In genomic region chr9:87865236-87865635, GRCm38 (mm10) we compare ENCODE assay signal across 17 mouse cellular contexts.
"Had no signal": no experiment of that assay in that cellular context is flagged by ENCODE, and none has a peak within 500 bp of the region (broad histone marks: within the 10 kb centered on the region; RNA-seq: fewer than 3 reads in every experiment).

No protein-coding gene starts in this region.

- H3K27me3 ChIP-seq: kidney, embryonic 15.5 days; liver, embryonic 13.5 days; lung, embryonic 15.5 days; megakaryocyte, embryonic 14.5 days; midbrain, embryonic 15.5 days; neural tube, embryonic 13.5 days; stomach, embryonic 15.5 days had no signal

- H3K4me2 ChIP-seq: kidney, embryonic 15.5 days; liver, embryonic 13.5 days; lung, embryonic 15.5 days; midbrain, embryonic 11.5 days; midbrain, embryonic 15.5 days; neural tube, embryonic 13.5 days; stomach, embryonic 15.5 days had no signal

- H3K4me3 ChIP-seq: kidney, embryonic 15.5 days; liver, embryonic 13.5 days; lung, embryonic 15.5 days; megakaryocyte, embryonic 14.5 days; midbrain, embryonic 15.5 days; neural tube, embryonic 13.5 days; stomach, embryonic 15.5 days had no signal

- H3K36me3 ChIP-seq: kidney, embryonic 15.5 days; liver, embryonic 13.5 days; lung, embryonic 15.5 days; midbrain, embryonic 15.5 days; neural tube, embryonic 13.5 days; stomach, embryonic 15.5 days had no signal

- H3K27ac ChIP-seq: kidney, embryonic 15.5 days; liver, embryonic 13.5 days; lung, embryonic 15.5 days; macrophage; midbrain, embryonic 15.5 days; neural tube, embryonic 13.5 days; stomach, embryonic 15.5 days had no signal

- H3K9me3 ChIP-seq: kidney, embryonic 15.5 days; liver, embryonic 13.5 days; lung, embryonic 15.5 days; midbrain, embryonic 15.5 days; neural tube, embryonic 13.5 days; stomach, embryonic 15.5 days had no signal

- DNase-seq: kidney, adult 2 months; kidney, postnatal 14 days; liver; liver, embryonic 13.5 days; liver, postnatal 0 days; lung, postnatal 14 days; retina, postnatal 1 day; thymus, adult 2 months; thymus, postnatal 25 days had no signal

- ATAC-seq: liver, postnatal 0 days; midbrain, embryonic 15.5 days had no signal

- H3K9ac ChIP-seq: kidney, embryonic 15.5 days; liver, embryonic 13.5 days; liver, postnatal 0 days; lung, embryonic 15.5 days; midbrain, embryonic 15.5 days; neural tube, embryonic 13.5 days; stomach, embryonic 15.5 days had no signal

- H3K4me1 ChIP-seq: kidney, embryonic 15.5 days; liver, embryonic 13.5 days; lung, embryonic 15.5 days; megakaryocyte, embryonic 14.5 days; midbrain, embryonic 15.5 days; neural tube, embryonic 13.5 days; stomach, embryonic 15.5 days had no signal
